Mouse (Mus musculus) activated CD4-positive, CD25-positive, alpha-beta regulatory T cell, adult 4 months (primary cell): ENCODE data around the gene Kif18b. TPM values are rescaled to one million over a fixed set of nuclear protein-coding genes. Genes with fewer than 3 reads are reported as not detected.
A peak's percentile ranks its signal among the peaks of the same experiment; 100 is the strongest.

Source experiments
- ATAC-seq: one replicate; pipeline ENCODE4 v1.8.0; 2017
- polyA plus RNA-seq, 2 experiments: library from polyadenylated mRNA; unstranded; fragments of 100-300 nt; shearing (Covaris generic); gene quantifications; one replicate each; pipeline ENCODE4 v1.2.1; 2017

Gene Kif18b
- polyA plus RNA-seq, 2 experiments from 2014 or later, result 1.6 to 1.9 TPM

DNA sequence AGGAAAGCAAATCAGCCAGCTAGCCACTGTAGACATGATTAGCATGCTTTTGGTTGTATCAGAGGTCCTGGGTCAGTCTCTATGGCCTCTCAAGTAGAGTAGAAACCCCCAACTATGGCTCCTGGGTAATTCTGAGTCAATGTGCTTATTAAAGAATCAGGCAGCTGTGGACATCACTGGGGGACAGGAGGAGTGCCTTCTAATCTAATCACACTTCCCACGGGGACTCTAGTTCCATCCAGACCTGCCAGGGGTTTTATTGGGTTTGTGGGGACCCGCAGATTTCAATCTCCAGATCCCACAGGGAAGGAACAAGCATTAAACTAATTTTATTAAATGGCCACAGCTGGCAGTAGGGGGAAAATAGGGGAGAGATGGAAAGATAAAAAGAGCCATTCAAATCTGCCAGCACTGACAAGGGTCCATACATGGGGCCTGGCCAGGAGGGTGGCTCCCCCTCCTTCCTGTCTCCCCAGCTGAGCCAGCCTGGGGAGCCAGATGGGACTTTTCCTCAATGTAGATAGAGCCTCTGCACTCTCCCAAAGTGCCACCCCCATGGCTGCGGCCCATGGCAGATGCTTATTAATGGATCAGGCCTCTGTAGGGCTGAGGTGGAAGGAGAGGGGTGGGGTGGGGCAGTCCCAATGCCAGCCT lies 12.7 kb upstream of the Kif18b start:
- ATAC-seq, result no peak

DNA sequence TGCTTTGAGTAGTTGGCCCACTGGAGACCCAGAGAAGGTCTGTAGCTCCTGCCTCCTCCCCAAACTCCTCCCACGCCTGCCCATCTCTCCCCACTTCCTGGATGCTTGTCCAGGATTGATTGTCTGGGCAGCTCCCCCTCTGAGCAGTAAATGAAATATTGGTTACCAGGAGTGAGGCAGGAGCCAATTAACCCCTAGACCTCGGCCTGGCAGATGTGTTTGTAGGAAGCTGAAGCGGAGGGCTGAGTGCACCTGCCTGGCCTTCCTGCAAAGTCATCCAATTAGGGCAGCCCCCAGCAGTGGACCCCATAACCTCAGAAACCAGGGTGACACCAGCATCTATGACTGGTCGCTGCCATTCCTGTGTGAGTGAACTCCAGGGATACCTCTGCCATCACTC lies 11.3 kb upstream of the Kif18b start:
- no peak for ATAC-seq

DNA sequence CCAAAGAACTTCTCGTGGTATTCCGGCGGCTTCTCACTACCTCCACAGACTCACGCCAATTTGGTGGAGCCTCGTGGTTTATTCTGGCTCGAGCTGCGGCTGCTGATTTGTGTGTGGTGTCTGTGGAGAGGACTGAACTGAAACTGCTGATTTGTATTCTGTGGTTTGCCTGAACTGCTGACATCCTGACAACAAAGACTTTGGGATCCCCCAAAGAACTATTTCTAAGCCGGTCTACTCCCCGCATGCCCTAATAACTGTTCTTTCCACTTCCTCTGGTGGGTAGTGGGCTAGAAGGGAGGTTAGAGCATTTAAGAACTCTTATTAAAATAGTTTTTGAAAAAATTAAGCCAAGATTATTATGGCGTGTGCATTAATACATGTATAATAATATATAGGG lies 5.7 kb upstream of the Kif18b start:
- no peak for ATAC-seq

DNA sequence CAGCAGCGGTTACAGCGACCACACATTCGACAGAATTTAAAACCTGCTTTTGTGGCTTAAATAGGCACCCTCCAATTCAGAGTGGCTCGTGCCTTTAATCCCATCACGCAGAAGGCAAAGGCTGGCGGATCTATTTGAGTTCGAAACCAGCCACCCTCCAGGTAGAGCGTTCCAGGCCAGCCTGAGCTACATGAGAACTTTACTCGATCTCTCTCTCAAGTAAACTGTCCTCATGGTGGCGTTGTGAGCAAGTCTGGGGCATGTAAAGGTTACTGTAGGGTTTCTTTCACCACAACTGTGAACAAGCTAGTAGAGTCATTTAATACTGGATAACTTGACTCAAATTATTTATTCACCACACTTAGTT lies 410 bp upstream of the Kif18b start:
- peak; percentile 33 for ATAC-seq

DNA sequence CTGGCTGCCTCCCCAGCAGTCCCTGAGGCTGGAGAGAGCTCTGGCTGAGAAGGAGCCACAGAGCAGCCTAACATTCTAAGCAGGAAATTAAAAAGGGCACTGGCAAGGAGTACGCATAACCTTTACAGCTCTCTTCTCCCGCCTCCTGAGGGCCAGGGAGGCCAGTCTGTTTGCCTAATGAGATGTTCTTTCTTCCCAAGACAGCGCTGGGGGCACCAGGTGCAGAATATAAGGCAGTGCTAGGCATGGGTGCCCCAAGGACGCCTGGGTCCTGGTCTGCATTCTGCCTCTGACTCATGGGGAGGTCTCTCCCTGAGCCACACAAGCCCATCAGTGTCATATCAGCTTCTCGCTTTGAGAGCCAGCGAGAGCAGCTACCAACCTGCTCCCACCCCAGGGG lies 3.4 kb downstream of the Kif18b start:
- no peak for ATAC-seq

DNA sequence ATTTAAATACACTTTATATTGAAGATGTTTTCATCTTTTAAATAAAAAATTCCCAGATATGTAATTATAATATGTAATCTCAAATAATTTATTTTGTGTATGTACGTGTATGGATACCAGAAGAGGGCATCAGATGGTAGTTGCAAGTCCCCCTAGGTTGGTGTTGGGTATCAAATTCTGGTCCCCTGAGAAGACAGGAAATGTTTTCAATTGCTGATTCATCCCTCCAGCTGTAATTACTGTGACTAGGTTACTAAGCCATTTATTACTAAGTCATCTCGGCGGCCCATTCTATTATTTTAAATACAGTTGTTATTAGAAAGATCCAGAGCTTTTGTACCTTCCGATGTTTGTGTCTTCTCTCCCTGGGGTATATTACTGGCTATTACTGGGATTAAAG lies 6.8 kb downstream of the Kif18b start:
- ATAC-seq, result no peak

DNA sequence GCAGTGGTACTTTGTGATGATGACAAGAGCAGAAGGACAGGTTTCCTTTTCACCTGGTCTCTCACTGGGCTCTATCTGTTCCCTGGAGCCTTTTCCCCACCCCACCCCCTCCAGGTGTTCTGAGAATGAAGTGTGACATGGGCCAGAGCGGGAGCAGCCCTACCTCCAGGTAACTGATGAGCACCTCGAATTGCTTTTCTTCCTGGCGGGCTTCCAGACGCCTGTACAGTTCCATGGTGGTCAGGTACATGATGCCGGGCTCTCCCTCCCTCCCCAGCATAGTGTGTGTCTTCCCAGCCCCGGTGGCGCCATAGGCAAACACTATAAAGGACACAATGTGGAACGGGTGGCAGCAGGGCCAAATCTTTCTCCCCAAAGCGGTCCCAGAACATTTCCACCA lies 9.5 kb downstream of the Kif18b start:
- no peak for ATAC-seq

DNA sequence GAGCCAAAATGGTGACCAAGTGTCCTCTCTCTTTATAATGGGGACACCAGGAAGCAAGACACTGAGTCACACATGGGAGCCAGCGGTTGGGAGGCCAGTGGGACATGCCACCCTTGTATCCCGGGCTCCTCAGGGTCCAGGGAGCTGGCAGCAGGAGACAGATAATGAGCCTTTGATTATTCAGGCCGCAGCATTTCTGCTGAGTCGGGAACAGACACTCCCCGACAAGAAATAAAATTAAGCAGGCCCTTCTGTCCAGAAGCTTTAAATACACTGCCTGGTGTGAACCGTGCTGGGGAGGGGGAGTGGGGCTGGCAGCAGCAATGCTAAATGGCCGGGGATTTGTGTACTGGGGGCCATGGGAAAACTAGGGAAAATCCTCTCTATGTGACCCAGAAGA lies 13.5 kb downstream of the Kif18b start:
- no peak for ATAC-seq

DNA sequence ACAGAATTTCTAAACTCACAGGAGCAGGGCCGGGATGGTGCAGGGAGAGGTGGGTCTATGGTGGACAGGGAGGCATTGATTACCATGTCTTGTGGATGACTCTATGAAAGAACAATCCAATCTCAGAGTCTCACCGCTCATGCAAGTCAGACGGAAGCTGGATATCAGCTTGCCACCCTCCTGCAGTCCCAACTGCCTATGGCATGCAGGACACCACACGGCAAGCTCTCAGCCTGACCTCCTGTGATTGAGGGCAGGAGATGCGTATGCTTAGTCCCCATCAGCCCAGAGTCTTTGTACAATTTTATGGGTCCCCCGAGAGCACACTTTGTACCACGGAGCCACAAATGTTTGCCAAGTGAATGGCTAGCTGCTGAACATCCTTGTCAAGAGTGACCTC lies 21.3 kb downstream of the Kif18b start:
- ATAC-seq, result no peak

DNA sequence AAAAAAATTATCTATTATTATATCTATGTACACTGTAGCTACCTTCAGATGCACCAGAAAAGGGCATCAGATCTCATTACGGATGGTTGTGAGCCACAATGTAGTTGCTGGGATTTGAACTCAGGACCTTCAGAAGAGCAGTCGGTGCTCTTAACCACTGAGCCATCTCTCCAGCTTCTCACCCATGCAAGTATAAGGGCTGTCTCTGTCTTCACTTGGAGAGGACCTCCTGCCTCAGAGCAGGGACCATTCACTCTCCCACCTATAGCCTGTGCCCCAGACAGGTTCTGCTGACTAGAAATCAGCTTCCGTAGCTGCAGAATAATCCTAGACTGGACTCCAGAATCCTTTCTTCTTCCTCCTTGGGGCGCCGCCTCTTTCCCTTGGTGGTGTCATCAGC lies 22.8 kb downstream of the Kif18b start:
- ATAC-seq, result no peak

DNA sequence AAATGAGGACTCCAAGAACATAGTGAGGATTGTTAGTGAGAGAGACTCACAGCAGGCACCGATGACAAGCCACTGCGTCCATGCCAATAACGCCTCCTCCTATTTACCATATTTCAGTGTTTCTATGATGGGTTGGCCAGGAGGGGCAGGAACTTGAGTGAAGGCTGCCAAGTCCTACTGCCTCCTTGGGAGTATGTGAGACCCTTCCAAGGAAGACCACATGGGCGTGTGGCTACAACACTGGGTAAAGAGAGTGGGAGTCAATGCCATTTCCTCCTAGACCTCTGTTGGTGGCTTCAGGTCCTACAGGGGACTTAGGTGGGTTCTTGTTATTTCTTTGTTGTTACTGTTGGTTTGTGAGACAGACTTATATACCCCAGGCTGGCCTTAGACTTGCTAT lies 23.7 kb downstream of the Kif18b start:
- no peak for ATAC-seq

DNA sequence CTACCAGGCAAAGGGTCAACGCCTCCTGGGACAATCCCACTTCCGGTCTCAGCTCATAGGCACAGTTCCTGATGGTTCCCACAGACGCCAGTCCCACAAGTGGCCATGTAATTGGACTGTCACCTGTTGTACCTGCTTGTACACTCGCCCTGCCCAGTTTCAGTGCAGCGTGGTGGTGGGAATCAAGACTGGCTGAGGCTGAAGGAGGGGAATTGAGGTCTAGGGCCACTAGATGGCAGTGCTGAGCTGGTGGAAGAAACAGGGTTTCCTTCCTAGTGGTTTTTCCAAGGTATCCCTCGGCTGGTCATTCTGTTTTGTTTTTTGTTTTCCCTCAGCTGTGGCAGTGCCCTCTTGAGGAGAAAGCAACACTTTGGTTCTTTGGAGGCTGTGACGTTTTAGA lies 24.2 kb downstream of the Kif18b start, which contains the start of gene Gfap:
Gfap (minus strand) TSS at position 150 of the 400 bp plus-strand sequence.
- ATAC-seq, result no peak

DNA sequence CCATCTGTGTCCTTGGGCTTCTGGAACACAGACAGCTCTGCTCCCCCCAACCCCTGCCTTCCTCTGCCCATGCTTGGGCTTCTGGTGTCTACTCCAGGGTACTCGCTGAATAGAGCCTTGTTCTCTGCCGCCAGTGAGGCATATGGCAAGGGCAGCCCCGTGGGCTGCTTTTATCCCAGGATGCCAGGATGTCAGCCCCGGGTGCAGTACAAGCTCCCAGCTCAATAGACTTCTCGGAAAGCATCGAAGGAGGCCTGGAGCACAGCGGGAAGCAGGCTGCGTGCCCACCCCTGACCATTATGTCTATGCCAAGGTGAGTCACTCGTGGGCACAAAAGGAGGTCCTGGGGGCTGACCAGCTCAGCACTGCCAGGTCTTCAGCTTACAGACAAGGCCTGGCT lies 26.5 kb downstream of the Kif18b start:
- no peak for ATAC-seq

DNA sequence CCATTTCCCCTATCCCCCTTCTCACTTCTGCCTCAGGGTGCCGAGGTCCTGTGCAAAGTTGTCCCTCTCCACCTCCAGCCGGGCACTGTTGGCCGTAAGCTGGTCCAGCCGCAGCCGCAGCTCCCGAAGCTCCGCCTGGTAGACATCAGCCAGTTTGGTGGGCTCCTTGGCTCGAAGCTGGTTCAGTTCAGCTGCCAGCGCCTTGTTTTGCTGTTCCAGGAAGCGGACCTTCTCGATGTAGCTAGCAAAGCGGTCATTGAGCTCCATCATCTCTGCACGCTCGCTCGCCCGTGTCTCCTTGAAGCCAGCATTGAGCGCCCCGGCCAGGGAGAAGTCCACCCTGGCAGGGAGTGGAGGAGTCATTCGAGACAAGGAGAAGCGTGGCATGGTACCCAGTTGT lies 28.3 kb downstream of the Kif18b start:
- no peak for ATAC-seq

DNA sequence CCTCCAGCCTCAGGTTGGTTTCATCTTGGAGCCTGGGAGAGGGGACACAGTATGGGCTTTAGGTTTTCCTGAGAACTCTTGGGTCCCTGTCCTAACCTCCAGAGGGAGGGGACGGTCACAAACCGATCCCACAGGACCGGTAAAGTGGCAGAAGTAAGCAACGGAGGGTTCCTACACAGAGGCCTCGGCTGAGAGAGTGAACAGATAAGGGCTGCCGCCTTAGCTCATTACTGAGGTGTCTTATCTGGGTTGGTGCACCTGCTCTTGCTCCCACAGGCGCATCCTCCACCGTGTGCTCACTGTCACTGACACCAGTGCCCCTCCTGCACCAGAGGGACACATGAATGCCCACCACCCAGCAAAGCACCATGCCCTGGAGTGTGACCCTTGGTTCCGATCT lies 29.1 kb downstream of the Kif18b start:
- ATAC-seq, result no peak

DNA sequence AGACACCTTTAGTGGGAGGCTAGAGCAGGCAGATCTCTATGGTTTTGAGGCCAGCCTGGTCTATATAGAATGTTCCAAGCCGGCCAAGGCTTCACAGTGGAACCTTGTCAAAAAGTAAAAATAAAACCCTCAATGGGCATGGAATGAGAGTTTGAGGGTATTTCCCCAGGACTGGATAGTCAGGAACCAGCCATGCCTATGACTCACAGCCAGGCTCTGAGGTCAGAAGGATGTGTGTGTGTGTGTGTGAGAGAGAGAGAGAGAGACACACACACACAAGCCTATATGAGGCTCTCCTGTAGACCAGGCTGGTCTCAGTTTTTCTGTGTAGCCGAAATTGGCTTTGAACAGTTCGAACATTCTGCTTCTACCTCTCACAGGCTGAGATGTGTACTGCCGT lies 30.2 kb downstream of the Kif18b start:
- no peak for ATAC-seq

DNA sequence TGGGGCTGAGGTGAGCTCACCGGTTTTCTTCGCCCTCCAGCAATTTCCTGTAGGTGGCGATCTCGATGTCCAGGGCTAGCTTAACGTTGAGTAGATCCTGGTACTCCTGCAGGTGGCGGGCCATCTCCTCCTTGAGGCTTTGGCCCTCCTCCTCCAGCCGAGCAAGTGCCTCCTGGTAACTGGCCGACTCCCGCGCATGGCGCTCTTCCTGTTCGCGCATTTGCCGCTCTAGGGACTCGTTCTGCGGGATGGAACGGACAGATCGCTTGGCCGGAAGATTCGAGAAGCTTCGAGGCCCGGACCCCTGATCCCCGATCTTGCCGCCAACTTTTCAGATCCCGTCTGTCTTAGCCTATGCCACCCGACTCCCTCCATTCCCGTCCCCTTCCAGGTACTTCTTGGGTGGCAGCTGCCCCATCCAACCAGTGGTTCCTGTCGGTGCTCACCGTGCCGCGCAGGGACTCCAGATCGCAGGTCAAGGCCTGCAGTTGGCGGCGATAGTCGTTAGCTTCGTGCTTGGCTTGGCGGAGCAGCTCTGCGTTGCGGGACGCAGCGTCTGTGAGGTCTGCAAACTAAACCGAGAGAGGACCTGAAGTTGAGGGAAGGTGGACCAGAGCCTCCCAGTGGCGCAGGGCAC lies 31.8 kb downstream of the Kif18b start:
- ATAC-seq, result peak; percentile 66

DNA sequence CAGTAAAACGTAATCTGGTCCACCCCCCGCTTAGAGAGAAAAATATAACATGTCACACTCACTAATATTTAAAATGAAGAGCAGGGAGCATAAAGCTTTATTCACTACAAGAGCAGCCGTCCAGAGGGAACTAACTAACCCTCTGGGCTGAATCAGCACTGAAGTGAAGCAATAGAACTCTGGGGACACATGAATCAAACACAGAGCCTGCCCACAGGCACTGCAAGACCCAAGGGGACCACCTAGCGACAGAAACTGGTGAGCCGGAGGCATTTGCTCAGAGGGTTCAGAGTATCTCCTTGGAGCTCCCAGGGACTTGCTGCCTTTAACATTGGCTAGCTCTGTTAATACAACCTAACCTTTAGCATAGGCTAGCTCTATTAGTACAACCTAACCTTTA lies 34.8 kb downstream of the Kif18b start:
- ATAC-seq, result no peak

DNA sequence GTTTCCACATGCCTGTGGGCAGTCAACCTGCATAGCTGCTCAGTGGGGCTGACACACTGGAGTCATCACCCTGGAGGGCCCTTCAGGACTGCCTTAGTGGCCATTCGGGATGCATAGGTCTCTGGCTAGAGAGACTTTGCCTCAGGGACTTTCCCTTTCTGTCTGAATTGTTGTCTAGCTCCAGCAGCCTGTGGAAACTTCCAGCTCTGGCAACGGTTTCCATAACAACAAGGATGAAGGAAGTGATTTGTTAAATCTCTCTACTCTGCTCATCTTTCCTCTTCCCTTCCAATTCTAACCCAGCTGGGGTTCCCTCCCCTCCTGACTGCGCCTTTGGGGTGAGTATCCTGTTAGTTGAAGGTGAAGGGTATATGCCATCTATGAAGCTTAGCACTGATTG lies 36.8 kb downstream of the Kif18b start:
- no peak for ATAC-seq

DNA sequence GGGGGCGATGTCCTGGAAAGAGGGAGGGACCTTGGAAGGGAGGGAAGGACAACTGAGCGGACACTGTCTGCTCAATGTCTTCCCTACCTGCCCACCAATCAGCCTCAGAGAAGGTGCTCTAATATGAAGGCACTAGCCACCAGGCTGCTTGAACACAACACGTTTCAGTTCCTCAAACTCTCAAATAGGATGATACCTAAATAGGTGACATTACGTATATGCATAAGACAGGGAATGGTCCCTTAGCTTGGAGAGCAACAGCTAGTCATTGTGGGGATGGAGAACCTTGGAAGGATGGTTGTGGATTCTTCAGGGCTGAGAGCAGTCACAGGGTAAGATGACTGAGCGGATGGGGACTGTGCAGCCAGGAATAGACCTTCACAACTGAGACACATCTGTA lies 37.5 kb downstream of the Kif18b start:
- ATAC-seq, result no peak

DNA sequence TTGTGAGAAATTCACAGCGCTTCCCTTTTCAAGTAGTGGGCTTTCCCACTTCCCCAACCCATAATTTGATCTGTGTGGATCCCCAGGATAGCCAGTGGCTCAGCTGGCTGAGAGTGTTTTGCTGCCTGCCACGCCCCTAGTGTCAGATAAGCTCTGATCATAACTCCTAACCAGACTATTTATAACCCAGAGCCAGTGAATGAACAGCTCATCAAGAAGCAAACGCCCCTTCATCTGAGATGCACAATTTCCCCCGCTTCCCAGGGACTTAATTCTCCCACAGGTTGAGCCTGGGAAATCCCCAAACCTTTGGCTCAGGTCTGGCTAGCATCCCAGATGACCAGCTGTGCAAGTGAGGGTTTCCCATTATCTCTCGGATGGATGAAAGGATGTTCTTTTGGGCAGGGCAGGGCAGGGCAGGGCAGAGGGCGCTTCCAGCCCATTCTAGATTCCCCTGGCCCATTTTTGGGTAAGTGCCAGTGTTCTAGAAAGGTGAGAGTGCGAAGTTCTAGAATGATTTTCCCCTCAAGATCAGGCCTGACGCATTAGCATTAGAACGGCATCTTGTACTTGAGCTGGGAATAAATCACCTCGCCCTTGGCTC lies 40.2 kb downstream of the Kif18b start, which contains the start of gene Fam187a:
Fam187a (plus strand) TSS at position 554 of the 604 bp plus-strand sequence.
- no peak for ATAC-seq

DNA sequence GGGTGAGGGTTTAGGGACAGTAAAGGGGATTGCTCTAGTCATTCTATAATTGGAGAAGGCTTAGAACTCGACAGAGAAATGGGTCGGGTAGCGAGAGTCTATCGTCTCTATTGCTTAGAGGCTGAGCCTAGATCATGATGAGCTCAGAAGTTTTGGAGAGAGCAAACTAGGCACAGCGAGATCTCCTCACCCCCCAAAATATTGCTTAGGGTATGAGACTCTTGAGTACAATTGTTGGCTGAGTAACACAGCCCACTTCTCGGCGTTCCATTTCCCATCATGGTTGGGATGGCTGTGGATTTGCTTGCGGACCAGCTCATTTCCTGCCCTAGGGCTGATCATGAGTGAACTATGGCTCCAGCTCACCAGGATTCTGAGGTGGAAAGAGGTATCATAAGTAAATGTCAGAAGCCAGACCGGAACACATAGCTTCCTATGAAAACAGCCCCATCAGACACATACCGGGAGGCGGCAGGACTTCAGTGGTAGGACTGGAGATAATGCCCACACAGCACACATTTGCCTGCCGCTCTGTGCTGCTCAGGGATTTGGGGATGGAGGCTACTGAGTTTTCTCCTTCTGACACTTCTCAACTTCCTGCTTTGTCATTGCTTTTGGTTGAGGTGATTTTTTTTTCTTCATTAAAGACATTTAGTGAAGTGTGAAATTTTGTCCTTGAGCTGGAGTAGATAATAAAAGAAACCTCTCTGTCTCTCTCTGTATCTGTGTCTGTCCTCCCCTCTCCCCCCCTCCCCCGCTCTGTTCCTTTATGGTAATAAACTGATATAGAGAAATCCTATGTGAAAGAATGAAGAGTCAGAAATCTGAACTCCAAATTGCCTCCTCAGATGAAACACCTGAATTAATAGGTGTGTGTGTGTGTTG lies 43.4 kb downstream of the Kif18b start:
- ATAC-seq, result peak; percentile 11

DNA sequence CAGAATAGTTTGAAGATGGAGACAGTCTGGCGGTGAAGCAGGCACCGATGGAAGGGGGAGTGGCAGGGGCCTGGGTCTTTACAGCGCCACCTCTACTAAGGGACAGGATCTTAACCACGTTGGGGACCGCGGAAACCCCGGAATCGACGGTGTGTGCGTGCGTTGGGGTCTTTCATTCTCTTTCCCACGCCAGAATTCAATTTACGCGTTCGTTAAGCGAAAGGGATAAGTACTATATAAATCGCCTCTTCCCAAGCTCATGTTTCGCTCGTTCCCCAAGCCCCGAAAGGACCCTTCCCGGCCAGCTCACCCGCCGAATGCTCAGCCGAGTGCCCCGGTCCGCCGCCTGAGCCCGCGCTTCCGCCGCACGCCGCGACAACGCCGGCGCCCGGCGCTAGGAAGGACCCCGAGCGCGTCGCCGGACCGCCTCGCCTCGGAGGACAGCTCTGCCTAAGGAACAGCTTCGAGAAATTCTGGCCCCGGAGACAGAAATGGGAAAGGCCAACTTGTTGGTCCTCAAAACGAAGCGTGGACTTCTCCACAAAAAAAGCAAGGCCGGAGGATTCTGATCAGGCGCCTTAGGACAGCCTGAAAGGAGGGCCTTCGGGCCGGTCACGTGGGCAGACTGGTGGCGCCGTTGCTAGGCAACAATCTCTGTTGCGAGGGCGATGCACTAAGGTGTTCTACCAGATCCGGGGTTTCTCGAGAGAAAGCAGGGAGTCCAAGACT lies 44.2 kb downstream of the Kif18b start, which contains the start of the genes Eftud2 and Ccdc103:
Eftud2 (minus strand) TSS at position 401 of the 729 bp plus-strand sequence.
Ccdc103 (plus strand) TSS at position 620 of the 729 bp plus-strand sequence.
- ATAC-seq, result peak; percentile 84
